Mouse (Mus musculus) embryonic facial prominence, embryonic 10.5 days (tissue): ENCODE data around the gene Ccdc180. TPM values are rescaled to one million over a fixed set of nuclear protein-coding genes. Genes with fewer than 3 reads are reported as not detected.

Experiments used
- DNase-seq: peaks from one replicate; pipeline ENCODE4 v3.0.0-alpha.2; 2017; ENCODE audit warnings: low spot score
- H3K27ac ChIP-seq: fragments of 300-500 bp; sonication (generic); replicated peaks from 2 replicates; pipeline ENCODE4 v1.5.1; 2016; ENCODE audit warnings: mild to moderate bottlenecking
- H3K27me3 ChIP-seq: fragments of 300-500 bp; sonication (generic); replicated peaks from 2 replicates; pipeline ENCODE4 v1.6.1; 2016; ENCODE audit warnings: low read depth, mild to moderate bottlenecking; ENCODE audit not compliant: poor library complexity, severe bottlenecking
- H3K36me3 ChIP-seq: fragments of 300-500 bp; sonication (generic); replicated peaks from 2 replicates; pipeline ENCODE4 v1.6.1; 2016; ENCODE audit warnings: mild to moderate bottlenecking, moderate library complexity
- H3K4me1 ChIP-seq: fragments of 300-500 bp; sonication (generic); 2 replicates; pipeline ENCODE4 v1.6.1; 2016
- H3K4me3 ChIP-seq: fragments of 300-500 bp; sonication (generic); 2 replicates; pipeline ENCODE4 v1.5.1; 2016; ENCODE audit warnings: mild to moderate bottlenecking, moderate library complexity
- H3K9me3 ChIP-seq: fragments of 300-500 bp; sonication (generic); 2 replicates; pipeline ENCODE4 v1.6.1; 2016; ENCODE audit warnings: mild to moderate bottlenecking
- WGBS: fragments of 180-500 bp; shearing (Covaris S2); methylation state at CpG from one replicate; pipeline ENCODE4 v1.1.7; 2016; 5-methylcytosine and 5-hydroxymethylcytosine counted together
- polyA plus RNA-seq: library from polyadenylated mRNA; unstranded; fragments of >200 nt; fragmentation: Nextera tagmentation; extraction: Ambion mirVana; gene quantifications from 2 replicates; pipeline ENCODE4 v1.2.1, GENCODE M21; 2016

The Ccdc180 gene
- polyA plus RNA-seq, 1 experiment from 2014 or later: 0.05 TPM

DNA sequence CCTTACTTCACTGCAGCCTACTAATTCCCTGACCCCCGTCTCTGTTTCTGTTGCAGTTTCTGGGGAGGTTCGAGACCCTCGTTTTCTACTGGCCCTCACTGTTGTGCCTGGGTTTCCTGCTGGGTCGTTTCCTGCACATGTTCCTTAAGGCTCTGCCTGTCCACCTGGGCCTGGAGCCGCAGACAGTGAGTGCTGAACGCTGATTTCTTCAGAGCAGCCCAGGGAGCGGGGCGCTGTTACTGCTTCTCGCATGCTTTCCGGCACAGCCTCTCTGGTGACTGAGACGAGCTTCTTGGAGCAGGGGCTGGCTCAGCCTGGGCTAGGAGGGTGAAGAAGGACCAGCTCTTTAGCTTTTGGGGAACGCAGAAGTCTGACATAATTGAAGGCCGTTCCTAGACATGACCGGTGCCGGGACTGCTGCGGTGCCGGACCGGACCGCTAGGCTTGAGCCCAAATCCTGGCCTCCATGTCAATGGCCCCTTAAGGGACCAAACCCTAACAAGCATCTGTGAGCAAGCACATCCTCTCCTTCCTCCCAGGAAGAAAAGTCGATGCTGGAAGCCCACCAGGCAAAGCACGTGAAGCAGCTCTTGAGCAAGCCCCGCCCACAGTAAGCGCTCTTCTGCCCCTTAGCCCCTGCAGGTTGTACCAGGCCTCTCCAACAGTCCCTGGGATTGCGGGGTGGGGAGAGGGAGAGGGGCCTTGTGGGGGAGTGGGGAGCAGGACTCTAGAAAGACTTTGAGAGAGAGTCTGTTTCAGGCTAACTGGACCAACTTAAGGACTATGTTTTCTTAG is 20.9 kb upstream of the Ccdc180 start:
- peak overlapping the region; percentile 60 for H3K27ac ChIP-seq
- peak; percentile 51 for DNase-seq
- peaks cover 21% of the 10 kb centered on the region for H3K4me1 ChIP-seq
- H3K4me3 ChIP-seq: peak overlapping the region; percentile 46
- H3K9me3 ChIP-seq: no peaks in the 10 kb centered on the region
- H3K27me3 ChIP-seq: peaks cover 16% of the 10 kb centered on the region; the same call in 1 of the 2 replicates
- 18% methylated on average over 24 of the region's 24 CpGs for WGBS
- H3K36me3 ChIP-seq: no peaks in the 10 kb centered on the region

DNA sequence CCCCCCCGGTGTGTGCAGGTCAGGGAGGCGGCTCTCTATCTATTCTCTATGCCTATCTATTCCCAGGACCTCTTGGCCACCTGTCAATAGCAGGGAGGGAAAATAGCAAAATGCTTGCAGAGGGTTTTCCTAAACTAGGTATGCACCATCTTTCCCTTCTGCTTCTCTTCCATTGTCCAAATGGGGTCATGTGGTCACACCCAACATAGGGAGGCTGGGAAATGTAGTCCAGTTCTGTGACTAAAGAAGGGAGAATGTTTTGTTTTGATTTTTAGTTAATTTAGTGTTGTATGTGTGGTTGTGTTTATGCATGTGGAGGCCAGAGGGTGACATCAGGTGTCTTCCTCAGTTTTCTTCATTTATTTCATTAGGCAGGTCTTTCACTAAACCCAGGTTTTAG is 18.0 kb upstream of the Ccdc180 start:
- Histone ChIP-seq H3K27ac (no peak overlapping the region), H3K36me3 (no peaks in the 10 kb centered on the region), H3K4me3 (no peak overlapping the region), H3K27me3 (peaks cover 16% of the 10 kb centered on the region; the same call in 1 of the 2 replicates), H3K9me3 (peaks cover 4% of the 10 kb centered on the region; the same call in 1 of the 2 replicates), H3K4me1 (peaks cover 21% of the 10 kb centered on the region)
- WGBS: 89% methylated on average over 2 of the region's 2 CpGs
- DNase-seq: no peak

DNA sequence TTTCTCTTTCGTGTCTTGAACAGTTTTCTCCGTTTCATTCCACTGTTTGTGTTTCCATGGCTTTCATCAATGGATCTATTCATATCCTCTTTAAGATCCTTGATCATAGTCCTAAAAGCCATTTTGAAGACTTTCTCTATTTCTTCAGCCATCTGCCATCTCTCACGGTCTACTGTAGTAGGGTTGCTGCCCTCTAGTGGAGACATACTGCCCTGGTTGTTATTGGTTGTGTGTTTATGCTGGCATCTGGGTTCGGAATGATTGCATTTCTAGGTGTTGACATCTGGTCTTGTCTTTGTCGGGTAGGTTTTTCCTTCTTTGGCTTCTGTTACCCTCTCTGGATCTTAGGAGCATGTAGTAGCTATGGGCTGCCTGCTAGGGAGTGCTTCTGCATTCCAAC is 11.2 kb upstream of the Ccdc180 start:
- peak; percentile 24 for DNase-seq
- Histone ChIP-seq H3K4me3 (no peak overlapping the region), H3K36me3 (no peaks in the 10 kb centered on the region), H3K27ac (no peak overlapping the region), H3K4me1 (peaks cover 5% of the 10 kb centered on the region; the same call in 1 of the 2 replicates), H3K9me3 (peaks cover 4% of the 10 kb centered on the region; the same call in 1 of the 2 replicates), H3K27me3 (no peaks in the 10 kb centered on the region)
- WGBS: 51% methylated on average over 5 of the region's 5 CpGs

DNA sequence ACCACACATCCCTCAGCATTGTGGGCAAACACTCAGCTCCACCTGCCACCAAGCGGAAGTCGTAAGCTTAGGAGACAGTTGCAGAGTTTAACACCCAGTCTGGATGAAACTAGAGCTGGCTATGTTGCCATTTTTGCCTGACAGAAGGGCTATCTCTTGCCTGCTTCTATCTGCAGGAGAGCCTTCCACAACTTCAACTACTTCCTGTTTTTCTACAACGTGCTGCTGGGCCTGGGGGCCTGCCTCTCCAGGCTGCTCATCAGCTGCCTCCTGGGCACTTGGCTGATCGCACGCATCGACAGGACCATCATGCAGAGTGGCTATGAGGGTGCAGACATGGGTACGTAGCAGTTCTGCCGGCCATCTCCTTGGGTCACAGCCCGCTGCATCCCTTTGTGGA is 7.6 kb upstream of the Ccdc180 start:
- H3K27ac ChIP-seq: no peak overlapping the region; the same call in 1 of the 2 replicates
- H3K27me3 ChIP-seq: no peaks in the 10 kb centered on the region
- no peak for DNase-seq
- 90% methylated on average over 9 of the region's 9 CpGs for WGBS
- H3K9me3 ChIP-seq: no peaks in the 10 kb centered on the region
- peaks cover 5% of the 10 kb centered on the region; the same call in 1 of the 2 replicates for H3K4me1 ChIP-seq
- no peak overlapping the region for H3K4me3 ChIP-seq
- H3K36me3 ChIP-seq: no peaks in the 10 kb centered on the region

DNA sequence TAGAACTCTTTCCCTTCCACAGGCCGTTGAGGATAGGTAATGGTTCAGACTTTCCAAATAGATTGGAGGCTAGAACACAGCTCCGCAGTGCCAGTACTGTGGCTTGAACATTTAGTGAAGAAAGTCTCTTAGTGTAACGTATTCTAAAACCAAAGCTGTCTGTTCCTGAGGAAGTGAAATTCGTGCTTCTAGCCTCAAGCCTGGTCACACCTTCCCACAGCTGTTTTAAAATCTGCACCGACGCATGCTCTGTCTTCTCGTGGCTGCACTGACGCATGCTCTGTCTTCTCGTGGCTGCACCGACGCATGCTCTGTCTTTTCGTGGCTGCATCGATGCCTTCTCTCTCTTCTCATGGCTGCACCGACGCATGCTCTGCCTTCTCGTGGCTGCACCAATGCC is 6.9 kb upstream of the Ccdc180 start:
- no peak for DNase-seq
- Histone ChIP-seq H3K4me1 (peaks cover 5% of the 10 kb centered on the region; the same call in 1 of the 2 replicates), H3K36me3 (no peaks in the 10 kb centered on the region), H3K4me3 (no peak overlapping the region), H3K27ac (no peak overlapping the region), H3K9me3 (no peaks in the 10 kb centered on the region), H3K27me3 (no peaks in the 10 kb centered on the region)
- WGBS: 95% methylated on average over 16 of the region's 16 CpGs

DNA sequence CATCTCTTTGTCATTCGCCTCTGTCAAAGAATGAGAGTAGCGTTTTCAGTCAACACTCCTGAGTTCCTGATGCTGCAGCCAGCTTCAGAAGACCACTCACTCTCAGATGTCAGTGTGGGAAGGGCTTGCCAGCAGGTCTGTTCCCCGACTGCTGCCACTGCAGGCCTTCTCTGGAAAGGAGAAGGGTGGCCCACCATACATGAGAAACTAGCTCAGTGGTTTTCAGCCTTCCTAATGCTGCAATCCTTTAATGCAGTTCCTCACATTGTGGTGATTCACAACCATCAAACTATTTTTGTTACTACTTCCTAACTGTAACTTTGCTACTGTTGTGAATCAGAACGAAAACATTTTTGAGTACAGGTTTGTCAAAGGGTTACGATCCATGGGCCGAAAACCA is 616 bp upstream of the Ccdc180 start:
- Histone ChIP-seq H3K27me3 (no peaks in the 10 kb centered on the region), H3K36me3 (no peaks in the 10 kb centered on the region), H3K9me3 (no peaks in the 10 kb centered on the region), H3K4me3 (no peak overlapping the region), H3K27ac (no peak overlapping the region), H3K4me1 (peaks cover 14% of the 10 kb centered on the region)
- 65% methylated on average over 6 of the region's 6 CpGs for WGBS
- DNase-seq: no peak

DNA sequence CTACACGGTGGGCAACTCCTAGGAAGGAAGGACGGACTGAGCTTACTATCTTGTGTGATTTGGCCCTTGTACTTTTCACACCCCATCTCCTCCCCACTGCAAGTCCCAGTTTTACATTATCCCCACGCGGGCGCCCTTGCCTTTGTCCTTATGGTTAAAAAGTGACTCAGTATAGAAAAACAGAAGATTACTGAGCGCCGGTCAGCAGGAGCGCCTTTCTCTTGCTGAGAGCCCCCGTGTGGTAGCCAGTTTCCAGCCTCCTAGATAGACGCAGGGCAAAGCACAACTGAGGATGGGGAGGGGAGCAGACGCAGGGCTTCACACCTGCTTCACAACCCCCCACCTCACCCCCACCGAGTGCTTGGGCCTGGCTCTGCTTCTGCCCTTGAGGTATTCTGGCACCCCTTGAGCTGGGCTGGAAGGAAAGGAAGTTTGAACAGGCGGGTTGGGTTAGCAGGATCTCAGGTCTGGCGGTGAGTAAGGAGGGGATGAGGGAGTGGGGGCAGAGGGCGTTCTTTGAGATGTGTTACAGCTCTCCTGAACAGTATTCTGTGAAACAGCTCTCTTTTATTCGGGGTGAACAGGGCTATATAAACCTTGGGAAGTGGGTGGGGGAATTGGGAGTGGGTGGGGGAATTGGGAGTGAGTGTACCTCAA is 6.5 kb downstream of the Ccdc180 start:
- no peak for DNase-seq
- Histone ChIP-seq H3K4me1 (peaks cover 8% of the 10 kb centered on the region), H3K9me3 (no peaks in the 10 kb centered on the region), H3K27ac (no peak overlapping the region), H3K27me3 (peaks cover 40% of the 10 kb centered on the region), H3K36me3 (no peaks in the 10 kb centered on the region), H3K4me3 (no peak overlapping the region)
- 17% methylated on average over 16 of the region's 16 CpGs for WGBS

DNA sequence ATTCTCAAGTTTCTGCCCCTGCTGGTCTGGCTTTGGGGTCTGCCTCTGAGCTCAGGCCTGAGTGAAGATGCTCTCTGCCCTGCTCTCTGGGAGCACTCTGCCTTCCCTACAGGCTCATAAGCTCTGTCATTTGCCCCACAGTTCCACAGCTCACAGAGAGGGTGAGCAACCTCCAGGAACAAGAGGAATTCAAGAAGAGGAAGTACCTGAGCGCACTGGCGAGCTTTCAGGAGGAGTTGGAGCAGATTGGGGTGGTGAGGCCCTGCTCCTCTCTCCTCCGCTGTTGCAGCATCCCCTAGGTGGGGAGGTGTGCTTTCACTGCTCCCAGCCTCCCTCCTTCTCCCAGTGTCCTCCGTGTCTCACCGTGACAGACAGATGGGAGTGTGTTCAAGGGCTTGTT is 8.3 kb downstream of the Ccdc180 start:
- Histone ChIP-seq H3K9me3 (no peaks in the 10 kb centered on the region), H3K4me1 (peaks cover 8% of the 10 kb centered on the region), H3K27ac (no peak overlapping the region), H3K4me3 (no peak overlapping the region), H3K27me3 (peaks cover 40% of the 10 kb centered on the region), H3K36me3 (no peaks in the 10 kb centered on the region)
- 55% methylated on average over 5 of the region's 5 CpGs for WGBS
- no peak for DNase-seq

DNA sequence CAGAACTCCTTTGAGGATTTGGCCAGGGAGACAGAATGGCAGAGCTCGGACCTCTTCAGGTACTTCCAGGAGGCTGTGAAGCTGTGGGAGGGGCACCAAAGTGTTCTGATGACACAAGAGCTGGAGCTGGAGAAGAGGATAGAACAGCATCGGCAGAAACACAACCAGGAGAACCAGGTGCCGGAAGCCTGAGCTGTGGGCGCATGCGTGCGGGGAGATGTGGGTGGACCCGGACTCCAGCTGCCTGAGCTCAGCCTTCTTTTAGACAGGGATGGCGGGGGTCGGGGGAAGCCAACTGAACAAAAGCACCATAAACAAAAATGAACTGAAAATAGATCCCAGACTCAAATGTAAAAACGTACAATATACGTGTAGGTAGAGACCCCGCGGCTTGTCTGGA is 19.2 kb downstream of the Ccdc180 start:
- no peaks in the 10 kb centered on the region for H3K27me3 ChIP-seq
- WGBS: 90% methylated on average over 13 of the region's 13 CpGs
- no peak for DNase-seq
- no peak overlapping the region for H3K4me3 ChIP-seq
- no peaks in the 10 kb centered on the region for H3K9me3 ChIP-seq
- H3K27ac ChIP-seq: no peak overlapping the region
- H3K36me3 ChIP-seq: no peaks in the 10 kb centered on the region
- H3K4me1 ChIP-seq: no peaks in the 10 kb centered on the region

DNA sequence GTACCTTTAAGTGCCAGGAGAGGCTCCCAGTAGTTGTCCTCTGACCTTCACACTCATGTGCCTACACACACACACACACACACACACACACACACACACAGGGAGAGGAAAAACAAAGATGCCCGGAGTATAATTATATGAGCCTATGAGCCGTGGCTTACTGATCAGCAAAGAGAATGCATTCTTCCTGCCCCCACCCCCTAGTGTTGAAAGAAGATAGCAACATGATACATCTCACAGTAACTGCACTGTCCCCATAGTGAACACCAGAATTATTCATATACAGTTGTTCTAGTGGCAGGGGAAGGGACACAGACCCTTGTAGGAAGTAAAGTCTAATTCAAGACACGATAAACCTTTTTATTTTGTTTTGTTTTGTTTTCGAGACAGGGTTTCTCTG is 19.8 kb downstream of the Ccdc180 start:
- Histone ChIP-seq H3K27me3 (no peaks in the 10 kb centered on the region), H3K36me3 (no peaks in the 10 kb centered on the region), H3K9me3 (peaks cover 1% of the 10 kb centered on the region; the same call in 1 of the 2 replicates), H3K27ac (no peak overlapping the region), H3K4me3 (no peak overlapping the region), H3K4me1 (no peaks in the 10 kb centered on the region)
- DNase-seq: no peak
- 74% methylated on average over 4 of the region's 4 CpGs for WGBS

DNA sequence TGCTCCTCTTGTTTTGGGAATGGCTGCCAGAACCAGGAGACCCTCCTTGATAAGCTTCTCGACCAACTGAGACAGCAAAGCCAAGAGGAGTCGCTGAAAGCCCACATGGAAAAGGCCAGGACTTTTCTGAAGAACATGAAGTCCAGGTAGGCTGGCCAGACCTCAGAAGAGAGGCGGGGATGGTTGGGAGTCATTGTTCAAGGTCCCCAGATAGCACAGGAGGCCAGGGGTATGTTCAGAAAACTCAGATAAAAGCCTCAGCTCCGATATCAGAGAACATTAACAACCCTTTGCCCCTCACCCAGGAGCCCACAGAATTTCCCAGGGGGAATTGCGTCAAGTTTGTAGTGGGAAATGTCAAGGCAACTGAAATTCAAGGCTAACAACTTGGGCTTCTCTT is 21.2 kb downstream of the Ccdc180 start:
- WGBS: 84% methylated on average over 5 of the region's 5 CpGs
- Histone ChIP-seq H3K27me3 (no peaks in the 10 kb centered on the region), H3K36me3 (no peaks in the 10 kb centered on the region), H3K27ac (no peak overlapping the region), H3K4me1 (no peaks in the 10 kb centered on the region), H3K4me3 (no peak overlapping the region), H3K9me3 (peaks cover 5% of the 10 kb centered on the region; the same call in 1 of the 2 replicates)
- DNase-seq: no peak

DNA sequence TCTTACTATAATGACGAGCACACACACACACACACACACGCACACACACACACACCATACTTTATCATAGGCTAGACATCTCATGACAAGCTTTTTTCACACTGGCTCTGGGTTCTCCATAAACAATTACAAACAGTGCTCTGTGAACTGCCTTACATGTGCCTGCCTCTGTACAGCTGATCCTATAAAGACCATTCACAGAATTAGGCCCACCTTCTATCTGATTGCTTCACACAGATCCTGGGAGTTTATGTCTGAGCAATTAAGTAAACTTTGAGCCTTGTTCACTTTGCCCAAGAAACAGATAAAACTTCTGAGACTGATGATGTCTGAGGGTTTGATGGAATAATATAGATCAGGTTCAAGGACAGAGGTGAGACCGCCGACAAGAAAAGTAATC is 21.8 kb downstream of the Ccdc180 start:
- Histone ChIP-seq H3K27me3 (no peaks in the 10 kb centered on the region), H3K9me3 (peaks cover 5% of the 10 kb centered on the region; the same call in 1 of the 2 replicates), H3K27ac (no peak overlapping the region), H3K36me3 (no peaks in the 10 kb centered on the region), H3K4me1 (no peaks in the 10 kb centered on the region), H3K4me3 (no peak overlapping the region)
- DNase-seq: no peak
- WGBS: 94% methylated on average over 4 of the region's 4 CpGs

DNA sequence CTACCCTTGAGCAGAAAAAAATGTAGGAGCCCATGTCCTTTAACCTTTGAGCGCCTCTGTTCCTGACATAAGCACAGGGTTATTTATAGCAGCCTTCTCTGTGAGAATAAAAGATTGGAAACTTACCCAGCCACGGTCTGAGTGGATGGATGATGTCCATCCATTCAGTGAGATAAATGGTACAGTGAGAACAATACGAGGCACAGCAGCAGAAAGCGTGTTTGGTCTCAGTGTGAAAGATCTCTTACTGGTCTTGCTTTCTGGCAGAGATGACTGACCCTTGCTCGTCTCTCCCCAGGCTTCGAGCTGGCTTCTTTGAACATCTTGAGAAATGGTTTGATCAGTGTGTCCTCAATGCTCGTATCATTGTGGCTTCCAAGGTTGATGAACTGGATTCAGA is 27.0 kb downstream of the Ccdc180 start:
- H3K4me3 ChIP-seq: no peak overlapping the region
- H3K27ac ChIP-seq: no peak overlapping the region
- WGBS: 86% methylated on average over 7 of the region's 7 CpGs

More for the DNA sequence above, 27.0 kb downstream of the Ccdc180 start:
- Histone ChIP-seq H3K36me3 (no peaks in the 10 kb centered on the region), H3K9me3 (peaks cover 5% of the 10 kb centered on the region; the same call in 1 of the 2 replicates), H3K4me1 (no peaks in the 10 kb centered on the region), H3K27me3 (no peaks in the 10 kb centered on the region)
- no peak for DNase-seq
